Mouse (Mus musculus): ENCODE results near the gene Slc9a1.

DNA sequence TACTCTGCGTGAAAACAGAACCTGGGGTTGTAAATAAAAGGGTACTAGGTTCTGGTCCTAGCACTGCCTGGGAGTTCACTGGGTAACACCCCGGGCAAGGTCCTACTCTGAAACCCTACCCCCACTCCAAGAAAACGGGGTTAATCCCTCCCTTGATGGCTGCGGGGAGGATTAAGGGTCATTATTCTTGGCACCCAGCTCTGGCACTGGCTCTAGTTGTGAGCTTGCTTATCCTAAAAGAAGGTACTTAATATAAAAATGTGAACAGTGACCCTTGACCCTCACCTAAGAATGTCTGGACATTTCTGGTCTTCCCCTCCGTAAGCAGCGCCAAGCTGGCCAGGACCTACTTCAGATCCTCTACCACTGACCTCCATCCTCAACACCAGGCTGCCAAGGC is 36.2 kb upstream of the Slc9a1 start:
- TF ChIP-seq POLR2A (IDR thresholded peaks at IDR 0.05; ENCODE audit: low read depth, low read length) (no peak), CTCF (conservative IDR thresholded peaks at IDR 0.05; ENCODE audit: insufficient read depth, insufficient read length, low read depth, low read length) (no peak)
